Mouse (Mus musculus) embryonic facial prominence, embryonic 14.5 days (tissue): ENCODE measurements around the gene Kmt5b. TPM values are rescaled to one million over a fixed set of nuclear protein-coding genes. Genes with fewer than 3 reads are reported as not detected.

Source experiments
- ATAC-seq: fragments of 200-750 bp; cut with Nextera tagmentation; 2 replicates; pipeline ENCODE4 v1.8.0; 2017; ENCODE audit warnings: low read depth, moderate number of reproducible peaks, moderate TSS enrichment
- DNase-seq: peaks from one replicate; pipeline ENCODE4 v3.0.0-alpha.2; 2015; ENCODE audit warnings: low spot score
- H3K27ac ChIP-seq: fragments of 300-500 bp; sonication (generic); replicated peaks from 2 replicates; pipeline ENCODE4 v1.5.1; 2014; ENCODE audit warnings: low read depth, mild to moderate bottlenecking, low read length, moderate library complexity
- H3K27me3 ChIP-seq: fragments of 300-500 bp; sonication (generic); replicated peaks from 2 replicates; pipeline ENCODE4 v1.6.1; 2014; ENCODE audit warnings: low read length; ENCODE audit not compliant: control insufficient read depth, insufficient read depth
- H3K36me3 ChIP-seq: fragments of 300-500 bp; sonication (generic); 2 replicates; pipeline ENCODE4 v1.6.1; 2014; ENCODE audit warnings: low read length, mixed read lengths; ENCODE audit not compliant: control insufficient read depth, insufficient read depth
- H3K4me1 ChIP-seq: fragments of 300-500 bp; sonication (generic); 2 replicates; pipeline ENCODE4 v1.6.1; 2014; ENCODE audit warnings: antibody characterized with exemption, low read length; ENCODE audit not compliant: control insufficient read depth, insufficient read depth
- H3K4me2 ChIP-seq: fragments of 300-500 bp; sonication (generic); 2 replicates; pipeline ENCODE4 v1.6.1; 2014; ENCODE audit warnings: low read depth, mild to moderate bottlenecking, low read length, moderate library complexity, mixed read lengths
- H3K4me3 ChIP-seq: fragments of 300-500 bp; sonication (generic); 2 replicates; pipeline ENCODE4 v1.5.1; 2014; ENCODE audit warnings: low read depth, mild to moderate bottlenecking, low read length
- H3K9ac ChIP-seq: fragments of 300-500 bp; sonication (generic); 2 replicates; pipeline ENCODE4 v1.6.1; 2014; ENCODE audit warnings: low read depth, mild to moderate bottlenecking, low read length, moderate library complexity, mixed read lengths
- H3K9me3 ChIP-seq: fragments of 300-500 bp; sonication (generic); 2 replicates; pipeline ENCODE4 v1.6.1; 2016; ENCODE audit warnings: low read length; ENCODE audit not compliant: control insufficient read depth
- WGBS: fragments of 180-500 bp; shearing (Covaris S2); extraction: QIAGEN DNeasy Blood & Tissue Kit; methylation state at CpG from one replicate; pipeline ENCODE4 v1.1.7; 2014; 5-methylcytosine and 5-hydroxymethylcytosine counted together
- polyA plus RNA-seq: library from polyadenylated mRNA; unstranded; fragments of >200 nt; fragmentation: Nextera tagmentation; extraction: Ambion mirVana; gene quantifications from 2 replicates; pipeline ENCODE4 v1.2.1, GENCODE M21; 2014

Gene Kmt5b
- polyA plus RNA-seq, 1 experiment from 2014 or later: 25.6 TPM

- Histone ChIP-seq H3K9ac (no peak overlapping the region), H3K27me3 (no peaks in the 10 kb centered on the region), H3K36me3 (no peaks in the 10 kb centered on the region), H3K9me3 (no peaks in the 10 kb centered on the region), H3K4me3 (no peak overlapping the region), H3K27ac (no peak overlapping the region), H3K4me1 (peaks cover 27% of the 10 kb centered on the region), H3K4me2 (no peak overlapping the region)
- WGBS: 75% methylated on average over 3 of the region's 3 CpGs
- DNase-seq (no peak), ATAC-seq (no peak)
Observed at GRCm38 (mm10) chr19:3857220-3857619, 90.0 kb downstream of the Kmt5b start.

DNA sequence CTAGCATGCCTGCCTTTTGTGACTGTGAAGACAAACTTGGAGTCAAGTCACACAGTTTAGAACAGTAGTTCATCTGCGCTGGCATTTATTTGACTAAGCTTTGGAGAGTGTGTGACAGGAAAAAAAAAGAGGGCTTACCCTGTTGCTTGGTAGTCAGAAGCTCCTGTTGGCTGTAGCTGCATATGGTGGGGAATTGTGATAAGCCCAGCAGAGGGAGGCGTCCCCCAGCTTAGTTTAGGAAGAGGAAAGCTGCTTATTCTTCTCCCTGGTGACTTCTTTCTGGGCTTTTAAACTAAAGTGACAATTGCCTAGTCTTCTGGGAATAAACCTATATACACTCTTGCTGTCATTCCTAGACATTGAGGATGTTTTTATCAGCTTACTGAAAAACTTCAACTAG, 95.5 kb downstream of the Kmt5b start:
- H3K27me3 ChIP-seq: no peaks in the 10 kb centered on the region
- no peak for DNase-seq
- no peaks in the 10 kb centered on the region for H3K4me1 ChIP-seq
- 0 out of 2 replicates have a peak, but pooled peaks cover 3% of the 10 kb centered on the region for H3K9me3 ChIP-seq
- ATAC-seq: no peak
- no peak overlapping the region for H3K9ac ChIP-seq
- H3K4me2 ChIP-seq: no peak overlapping the region
- peaks cover 21% of the 10 kb centered on the region for H3K36me3 ChIP-seq
- no peak overlapping the region for H3K27ac ChIP-seq
- H3K4me3 ChIP-seq: no peak overlapping the region
- 75% methylated on average over 2 of the region's 2 CpGs for WGBS

DNA sequence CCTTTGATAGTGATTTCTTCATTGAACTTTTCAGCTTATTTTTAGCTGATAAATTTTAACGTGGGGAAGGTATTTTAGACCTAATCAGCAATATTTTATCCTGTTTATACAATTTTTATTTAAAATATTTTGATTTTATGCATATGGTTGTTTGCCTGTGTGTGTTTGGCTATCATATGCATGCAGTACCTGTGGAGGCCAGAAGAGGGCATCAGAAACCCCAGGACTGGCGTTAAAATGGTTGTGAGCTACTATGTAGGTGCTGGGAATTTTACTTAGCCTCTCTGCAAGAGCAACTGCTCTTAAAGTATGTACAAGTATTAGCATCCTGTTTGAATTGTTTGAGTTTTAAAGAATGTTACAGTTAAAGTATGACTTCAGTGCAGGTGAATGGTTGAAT, 97.7 kb downstream of the Kmt5b start:
- Histone ChIP-seq H3K27ac (no peak overlapping the region), H3K9me3 (0 out of 2 replicates have a peak, but pooled peaks cover 3% of the 10 kb centered on the region), H3K9ac (no peak overlapping the region), H3K27me3 (no peaks in the 10 kb centered on the region), H3K4me2 (no peak overlapping the region), H3K36me3 (peaks cover 21% of the 10 kb centered on the region), H3K4me3 (no peak overlapping the region), H3K4me1 (peaks cover 14% of the 10 kb centered on the region)
- 88% methylated on average over 2 of the region's 2 CpGs for whole genome bisulfite sequencing
- no peak for DNase-seq
- no peak for ATAC-seq

Other genes starting within 250 kb of the Kmt5b start
- gene Ppp6r3, start 191.7 kb upstream of the Kmt5b start, polyA plus RNA-seq: 55.5 and 58.9 TPM in 2 replicates
- gene Lrp5, start 80.9 kb upstream of the Kmt5b start, polyA plus RNA-seq: 10.1 and 10.6 TPM in 2 replicates
- gene 1810055G02Rik, start 59.1 kb upstream of the Kmt5b start, polyA plus RNA-seq: 59.2 and 61.4 TPM in 2 replicates
- gene Chka, start 84.4 kb downstream of the Kmt5b start, polyA plus RNA-seq: 31.3 and 32.9 TPM in 2 replicates
- 33.6 and 36.5 TPM in 2 replicates for gene Tcirg1, start 139.7 kb downstream of the Kmt5b start, polyA plus RNA-seq
- gene Ndufs8, start 145.4 kb downstream of the Kmt5b start, polyA plus RNA-seq: 297 and 302 TPM in 2 replicates
- gene Aldh3b1, start 162.4 kb downstream of the Kmt5b start, polyA plus RNA-seq: 4.6 and 4.8 TPM in 2 replicates
- 21.3 and 24.5 TPM in 2 replicates for gene Unc93b1, start 167.8 kb downstream of the Kmt5b start, polyA plus RNA-seq
- 0.18 and 0.24 TPM in 2 replicates for gene Aldh3b3, start 191.2 kb downstream of the Kmt5b start, polyA plus RNA-seq
- gene Aldh3b2, start 204.9 kb downstream of the Kmt5b start, polyA plus RNA-seq: 9.2 and 11.8 TPM in 2 replicates
- gene Acy3, start 219.1 kb downstream of the Kmt5b start, polyA plus RNA-seq: 8.2 and 8.5 TPM in 2 replicates
- gene Tbx10, start 225.3 kb downstream of the Kmt5b start, polyA plus RNA-seq: 0.10 TPM in 1 of 2 replicates, not detected in the other
- 25.8 and 29.5 TPM in 2 replicates for gene Nudt8, start 233.2 kb downstream of the Kmt5b start, polyA plus RNA-seq
- 1.4 and 1.6 TPM in 2 replicates for gene Gm49405, start 233.2 kb downstream of the Kmt5b start, polyA plus RNA-seq
- 2.5 and 3.4 TPM in 2 replicates for gene Doc2g, start 235.9 kb downstream of the Kmt5b start, polyA plus RNA-seq
- gene Ndufv1, start 245.4 kb downstream of the Kmt5b start, polyA plus RNA-seq: 188 and 199 TPM in 2 replicates